Mouse (Mus musculus) forebrain, embryonic 13.5 days (tissue): ENCODE results near the gene Olfr1205. TPM values are rescaled to one million over a fixed set of nuclear protein-coding genes. Genes with fewer than 3 reads are reported as not detected.

ENCODE experiments used
- ATAC-seq: fragments of 200-750 bp; cut with Nextera tagmentation; 2 replicates; pipeline ENCODE4 v1.8.0; 2017
- H3K27ac ChIP-seq: fragments of 300-500 bp; sonication (generic); 2 replicates; pipeline ENCODE4 v1.5.1; 2015; ENCODE audit warnings: inconsistent platforms, mild to moderate bottlenecking, moderate library complexity
- H3K27me3 ChIP-seq: fragments of 300-500 bp; sonication (generic); 2 replicates; pipeline ENCODE4 v1.6.1; 2015; ENCODE audit warnings: mild to moderate bottlenecking, inconsistent platforms
- H3K36me3 ChIP-seq: fragments of 300-500 bp; sonication (generic); 2 replicates; pipeline ENCODE4 v1.6.1; 2015; ENCODE audit warnings: mild to moderate bottlenecking, inconsistent platforms; ENCODE audit not compliant: poor library complexity, severe bottlenecking
- H3K4me1 ChIP-seq: fragments of 300-500 bp; sonication (generic); 2 replicates; pipeline ENCODE4 v1.6.1; 2015; ENCODE audit warnings: inconsistent platforms
- H3K4me2 ChIP-seq: fragments of 300-500 bp; sonication (generic); 2 replicates; pipeline ENCODE4 v1.6.1; 2015; ENCODE audit warnings: inconsistent platforms, mild to moderate bottlenecking, moderate library complexity
- H3K4me3 ChIP-seq: fragments of 300-500 bp; sonication (generic); 2 replicates; pipeline ENCODE4 v1.5.1; 2015; ENCODE audit warnings: mild to moderate bottlenecking, inconsistent platforms
- H3K9ac ChIP-seq: fragments of 300-500 bp; sonication (generic); 2 replicates; pipeline ENCODE4 v1.6.1; 2015; ENCODE audit warnings: mild to moderate bottlenecking, inconsistent platforms
- H3K9me3 ChIP-seq: fragments of 300-500 bp; sonication (generic); replicated peaks from 2 replicates; pipeline ENCODE4 v1.6.1; 2016; ENCODE audit warnings: inconsistent platforms
- WGBS: fragments of 180-500 bp; shearing (Covaris S2); methylation state at CpG from one replicate; pipeline ENCODE4 v1.1.7; 2015; 5-methylcytosine and 5-hydroxymethylcytosine counted together
- polyA plus RNA-seq: library from polyadenylated mRNA; unstranded; fragments of >200 nt; fragmentation: Nextera tagmentation; extraction: Ambion mirVana; gene quantifications from 2 replicates; pipeline ENCODE4 v1.2.1, GENCODE M21; 2015

Olfr1205 gene
- polyA plus RNA-seq: not detected in 2 replicates

GRCm38 (mm10) chr2:88829437-88829836, at the start of gene Olfr1205:
Gene Olfr1205 (plus strand): TSS chr2:88829737.
- no peak within 1 kb of the TSS for H3K4me3 ChIP-seq
- H3K4me1 ChIP-seq: no peaks in the 10 kb centered on the region
- H3K27me3 ChIP-seq: no peaks in the 10 kb centered on the region
- no peak within 1 kb of the TSS for H3K27ac ChIP-seq
- H3K4me2 ChIP-seq: no peak within 1 kb of the TSS
- H3K36me3 ChIP-seq: no peaks in the 10 kb centered on the region
- H3K9ac ChIP-seq: no peak within 1 kb of the TSS
- no peak for ATAC-seq
- WGBS: 90% methylated on average over 2 of the region's 2 CpGs
- no peaks in the 10 kb centered on the region for H3K9me3 ChIP-seq

GRCm38 (mm10) chr2:88792736-88793135, 36.8 kb upstream of the Olfr1205 start, which contains the start of gene Olfr1201:
Gene Olfr1201 (plus strand): TSS chr2:88793036.
- no peak for ATAC-seq

GRCm38 (mm10) chr2:88814196-88814595, 15.3 kb upstream of the Olfr1205 start, which contains the start of gene Olfr1202:
Gene Olfr1202 (plus strand): TSS chr2:88814496.
- Histone ChIP-seq H3K27ac (no peak within 1 kb of the TSS), H3K36me3 (no peaks in the 10 kb centered on the region), H3K4me1 (no peaks in the 10 kb centered on the region), H3K4me3 (no peak within 1 kb of the TSS), H3K27me3 (no peaks in the 10 kb centered on the region), H3K9me3 (no peaks in the 10 kb centered on the region), H3K4me2 (no peak within 1 kb of the TSS), H3K9ac (no peak within 1 kb of the TSS)
- ATAC-seq: no peak
- WGBS: 77% methylated on average over 1 of the region's 1 CpGs

More at GRCm38 (mm10) chr2:88792736-88793135, 36.8 kb upstream of the Olfr1205 start, which contains the start of gene Olfr1201:
- no peak within 1 kb of the TSS for H3K4me3 ChIP-seq
- no peak within 1 kb of the TSS for H3K9ac ChIP-seq
- 85% methylated on average over 6 of the region's 6 CpGs for whole genome bisulfite sequencing
- H3K36me3 ChIP-seq: no peaks in the 10 kb centered on the region
- no peak within 1 kb of the TSS for H3K27ac ChIP-seq
- H3K27me3 ChIP-seq: no peaks in the 10 kb centered on the region
- H3K4me2 ChIP-seq: no peak within 1 kb of the TSS
- H3K4me1 ChIP-seq: no peaks in the 10 kb centered on the region
- no peaks in the 10 kb centered on the region for H3K9me3 ChIP-seq

GRCm38 (mm10) chr2:88838477-88838876, 8.9 kb downstream of the Olfr1205 start:
- H3K9ac ChIP-seq: no peak overlapping the region
- no peak overlapping the region for H3K4me3 ChIP-seq
- no peak overlapping the region for H3K4me2 ChIP-seq
- H3K9me3 ChIP-seq: no peaks in the 10 kb centered on the region
- H3K27ac ChIP-seq: no peak overlapping the region
- ATAC-seq: no peak
- WGBS: 96% methylated on average over 2 of the region's 2 CpGs
- H3K4me1 ChIP-seq: no peaks in the 10 kb centered on the region
- no peaks in the 10 kb centered on the region for H3K27me3 ChIP-seq
- no peaks in the 10 kb centered on the region for H3K36me3 ChIP-seq

GRCm38 (mm10) chr2:88848992-88849391, 19.5 kb downstream of the Olfr1205 start, which contains the start of gene Olfr1204:
Gene Olfr1204 (plus strand): TSS chr2:88849292.
- Histone ChIP-seq H3K27me3 (no peaks in the 10 kb centered on the region), H3K4me2 (no peak within 1 kb of the TSS), H3K9me3 (no peaks in the 10 kb centered on the region), H3K36me3 (no peaks in the 10 kb centered on the region), H3K9ac (no peak within 1 kb of the TSS), H3K27ac (no peak within 1 kb of the TSS), H3K4me3 (no peak within 1 kb of the TSS), H3K4me1 (no peaks in the 10 kb centered on the region)
- no peak for ATAC-seq
- 93% methylated on average over 1 of the region's 1 CpGs for WGBS

GRCm38 (mm10) chr2:88862931-88863330, 33.4 kb downstream of the Olfr1205 start, which contains the start of gene Olfr1206:
Gene Olfr1206 (plus strand): TSS chr2:88863231.
- Histone ChIP-seq H3K36me3 (no peaks in the 10 kb centered on the region), H3K9ac (no peak within 1 kb of the TSS), H3K27me3 (no peaks in the 10 kb centered on the region), H3K4me2 (no peak within 1 kb of the TSS), H3K4me3 (no peak within 1 kb of the TSS), H3K9me3 (no peaks in the 10 kb centered on the region), H3K27ac (no peak within 1 kb of the TSS), H3K4me1 (no peaks in the 10 kb centered on the region)
- 92% methylated on average over 2 of the region's 2 CpGs for WGBS
- ATAC-seq: no peak

Other genes starting within 250 kb of the Olfr1205 start
- gene Olfr1189, start 243.3 kb upstream of the Olfr1205 start, polyA plus RNA-seq: not detected in 2 replicates
- gene Olfr1191-ps1, start 189.2 kb upstream of the Olfr1205 start, polyA plus RNA-seq: not detected in 2 replicates
- gene Olfr1192-ps1, start 181.2 kb upstream of the Olfr1205 start, polyA plus RNA-seq: not detected in 2 replicates
- not detected in 2 replicates for gene Olfr1193, start 154.1 kb upstream of the Olfr1205 start, polyA plus RNA-seq
- not detected in 2 replicates for gene Olfr1195, start 140.6 kb upstream of the Olfr1205 start, polyA plus RNA-seq
- gene Olfr1196, start 125.1 kb upstream of the Olfr1205 start, polyA plus RNA-seq: not detected in 2 replicates
- not detected in 2 replicates for gene Olfr1197, start 97.4 kb upstream of the Olfr1205 start, polyA plus RNA-seq
- gene Olfr1198, start 78.4 kb upstream of the Olfr1205 start, polyA plus RNA-seq: not detected in 2 replicates
- not detected in 2 replicates for gene Olfr1199, start 69.3 kb upstream of the Olfr1205 start, polyA plus RNA-seq
- gene Olfr1200, start 59.2 kb upstream of the Olfr1205 start, polyA plus RNA-seq: not detected in 2 replicates
- not detected in 2 replicates for gene Olfr1201, start 36.7 kb upstream of the Olfr1205 start, polyA plus RNA-seq
- not detected in 2 replicates for gene Olfr1202, start 15.2 kb upstream of the Olfr1205 start, polyA plus RNA-seq
- gene Olfr1204, start 19.6 kb downstream of the Olfr1205 start, polyA plus RNA-seq: not detected in 2 replicates
- not detected in 2 replicates for gene Olfr1206, start 33.5 kb downstream of the Olfr1205 start, polyA plus RNA-seq
- not detected in 2 replicates for gene Olfr1208, start 72.6 kb downstream of the Olfr1205 start, polyA plus RNA-seq
- not detected in 2 replicates for gene Olfr1209, start 85.4 kb downstream of the Olfr1205 start, polyA plus RNA-seq
- not detected in 2 replicates for gene Olfr1211, start 108.4 kb downstream of the Olfr1205 start, polyA plus RNA-seq
- not detected in 2 replicates for gene Olfr1212, start 124.2 kb downstream of the Olfr1205 start, polyA plus RNA-seq
- not detected in 2 replicates for gene Gm13762, start 150.5 kb downstream of the Olfr1205 start, polyA plus RNA-seq
- not detected in 2 replicates for gene Olfr1214, start 162.9 kb downstream of the Olfr1205 start, polyA plus RNA-seq
- gene Olfr1215, start 177.2 kb downstream of the Olfr1205 start, polyA plus RNA-seq: not detected in 2 replicates
- gene Olfr1216, start 188.6 kb downstream of the Olfr1205 start, polyA plus RNA-seq: not detected in 2 replicates
- gene Olfr1217, start 202.3 kb downstream of the Olfr1205 start, polyA plus RNA-seq: not detected in 2 replicates
- not detected in 2 replicates for gene Olfr1218, start 231.4 kb downstream of the Olfr1205 start, polyA plus RNA-seq